Mouse (Mus musculus): ENCODE data around the gene Zdhhc14. TPM values are rescaled to one million over a fixed set of nuclear protein-coding genes. Genes with fewer than 3 reads are reported as not detected.

The Zdhhc14 gene
- polyA plus RNA-seq, 1 experiment: 6.7 TPM

DNA sequence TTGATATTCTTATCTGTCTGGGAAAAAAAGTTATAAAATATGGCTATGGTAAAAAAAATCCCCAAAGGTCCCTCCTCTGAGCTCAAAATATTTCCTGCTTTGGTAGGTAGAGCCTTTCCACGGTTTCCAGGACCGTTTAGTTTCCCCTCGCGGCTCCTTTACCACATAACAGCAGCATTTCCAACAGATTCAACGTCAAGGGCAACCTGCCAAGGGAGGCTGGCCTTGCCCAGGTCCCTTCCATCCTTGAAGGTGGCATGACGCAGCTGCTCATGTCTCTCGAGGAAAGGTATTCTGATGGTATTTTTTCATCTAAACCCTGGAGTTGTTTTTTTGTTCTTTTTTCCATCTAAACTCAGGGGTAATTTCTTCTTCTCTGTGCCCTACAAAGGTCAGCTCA lies 277.4 kb downstream of the Zdhhc14 start:
- peaks cover 7% of the 10 kb centered on the region; the same call in 1 of the 2 replicates for H3K9me3 ChIP-seq (ENCODE audit: control insufficient read depth, low read length)
- H3K4me1 ChIP-seq (ENCODE audit: control insufficient read depth): no peaks in the 10 kb centered on the region
- no peaks in the 10 kb centered on the region for H3K36me3 ChIP-seq (ENCODE audit: control insufficient read depth)
- no peak for TF ChIP-seq TAL1 (IDR thresholded peaks at IDR 0.05; ENCODE audit: low read length)
- no peak for TF ChIP-seq GATA1 (IDR thresholded peaks at IDR 0.05; ENCODE audit: low read length)
- H3K4me3 ChIP-seq (replicated peaks): no peak overlapping the region
- peaks cover 27% of the 10 kb centered on the region for H3K27me3 ChIP-seq (ENCODE audit: control insufficient read depth)

GRCm38 (mm10) chr17:5770265-5771249 lies 278.2 kb downstream of the Zdhhc14 start:
- H3K27me3 ChIP-seq (ENCODE audit: control insufficient read depth): peaks cover 27% of the 10 kb centered on the region
- TF ChIP-seq GATA1 (IDR thresholded peaks at IDR 0.05; ENCODE audit: low read length) (no peak), TAL1 (IDR thresholded peaks at IDR 0.05; ENCODE audit: low read length) (no peak)
- no peaks in the 10 kb centered on the region for H3K36me3 ChIP-seq (ENCODE audit: control insufficient read depth)
- H3K4me1 ChIP-seq (ENCODE audit: control insufficient read depth): no peaks in the 10 kb centered on the region
- peaks cover 8% of the 10 kb centered on the region; the same call in 1 of the 2 replicates for H3K9me3 ChIP-seq (ENCODE audit: control insufficient read depth, low read length)
- no peak overlapping the region for H3K4me3 ChIP-seq (replicated peaks)

- TF ChIP-seq TAL1 (IDR thresholded peaks at IDR 0.05; ENCODE audit: low read length): no peak
- TF ChIP-seq GATA1 (IDR thresholded peaks at IDR 0.05; ENCODE audit: low read length): no peak
- Histone ChIP-seq H3K9me3 (ENCODE audit: control insufficient read depth, low read length) (no peaks in the 10 kb centered on the region), H3K27me3 (ENCODE audit: control insufficient read depth) (no peaks in the 10 kb centered on the region), H3K4me3 (replicated peaks) (no peak overlapping the region), H3K4me1 (ENCODE audit: control insufficient read depth) (no peaks in the 10 kb centered on the region), H3K36me3 (ENCODE audit: control insufficient read depth) (no peaks in the 10 kb centered on the region)
Measured at GRCm38 (mm10) chr17:5780213-5780975, 288.0 kb downstream of the Zdhhc14 start.

GRCm38 (mm10) chr17:5785238-5785637 lies 292.9 kb downstream of the Zdhhc14 start:
- TF ChIP-seq GATA1 (IDR thresholded peaks at IDR 0.05; ENCODE audit: low read length) (no peak), TAL1 (IDR thresholded peaks at IDR 0.05; ENCODE audit: low read length) (no peak)
- Histone ChIP-seq H3K27me3 (ENCODE audit: control insufficient read depth) (no peaks in the 10 kb centered on the region), H3K4me3 (replicated peaks) (no peak overlapping the region)

DNA sequence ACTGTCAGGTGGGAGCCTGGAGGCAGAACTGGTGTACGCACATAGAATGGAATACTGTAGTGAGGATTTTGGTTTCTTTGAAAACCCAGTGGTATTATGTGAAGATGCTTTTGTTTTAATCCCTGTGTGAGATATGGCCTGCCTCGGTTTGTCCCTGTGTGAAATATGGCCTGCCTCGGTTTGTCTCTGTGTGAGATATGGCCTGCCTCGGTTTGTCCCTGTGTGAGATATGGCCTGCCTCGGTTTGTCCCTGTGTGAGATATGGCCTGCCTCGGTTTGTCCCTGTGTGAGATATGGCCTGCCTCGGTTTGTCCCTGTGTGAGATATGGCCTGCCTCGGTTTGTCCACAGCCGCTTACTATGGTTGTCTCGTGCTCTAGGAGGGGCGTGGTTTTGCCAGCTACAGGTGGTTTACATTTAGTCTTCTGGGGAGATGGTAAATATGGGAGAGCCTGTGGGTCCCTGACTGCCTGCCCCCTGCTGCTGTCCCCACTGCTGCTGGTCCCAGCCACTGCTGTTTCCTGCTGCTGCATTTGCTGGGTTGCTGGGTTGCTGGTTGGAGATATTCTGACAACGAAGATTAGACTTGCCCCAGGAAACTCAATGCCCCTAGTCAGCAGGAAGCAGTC lies 299.9 kb downstream of the Zdhhc14 start:
- peaks cover 35% of the 10 kb centered on the region for H3K4me1 ChIP-seq (ENCODE audit: control insufficient read depth)
- no peak overlapping the region for H3K4me3 ChIP-seq (replicated peaks)
- no peaks in the 10 kb centered on the region for H3K36me3 ChIP-seq (ENCODE audit: control insufficient read depth)

More at GRCm38 (mm10) chr17:5785238-5785637, 292.9 kb downstream of the Zdhhc14 start:
- no peaks in the 10 kb centered on the region for H3K36me3 ChIP-seq (ENCODE audit: control insufficient read depth)
- no peaks in the 10 kb centered on the region for H3K9me3 ChIP-seq (ENCODE audit: control insufficient read depth, low read length)
- H3K4me1 ChIP-seq (ENCODE audit: control insufficient read depth): no peaks in the 10 kb centered on the region

GRCm38 (mm10) chr17:5793593-5793992 lies 301.2 kb downstream of the Zdhhc14 start:
- H3K9me3 ChIP-seq (ENCODE audit: control insufficient read depth, low read length): no peaks in the 10 kb centered on the region
- H3K27me3 ChIP-seq (ENCODE audit: control insufficient read depth): no peaks in the 10 kb centered on the region
- no peak for TF ChIP-seq TAL1 (IDR thresholded peaks at IDR 0.05; ENCODE audit: low read length)
- TF ChIP-seq GATA1 (IDR thresholded peaks at IDR 0.05; ENCODE audit: low read length): no peak
- H3K4me3 ChIP-seq (replicated peaks): no peak overlapping the region
- H3K4me1 ChIP-seq (ENCODE audit: control insufficient read depth): peaks cover 48% of the 10 kb centered on the region
- H3K36me3 ChIP-seq (ENCODE audit: control insufficient read depth): no peaks in the 10 kb centered on the region

More for the DNA sequence above, 299.9 kb downstream of the Zdhhc14 start:
- TF ChIP-seq TAL1 (IDR thresholded peaks at IDR 0.05; ENCODE audit: low read length): no peak
- no peak for TF ChIP-seq GATA1 (IDR thresholded peaks at IDR 0.05; ENCODE audit: low read length)
- no peaks in the 10 kb centered on the region for H3K9me3 ChIP-seq (ENCODE audit: control insufficient read depth, low read length)
- no peaks in the 10 kb centered on the region for H3K27me3 ChIP-seq (ENCODE audit: control insufficient read depth)

DNA sequence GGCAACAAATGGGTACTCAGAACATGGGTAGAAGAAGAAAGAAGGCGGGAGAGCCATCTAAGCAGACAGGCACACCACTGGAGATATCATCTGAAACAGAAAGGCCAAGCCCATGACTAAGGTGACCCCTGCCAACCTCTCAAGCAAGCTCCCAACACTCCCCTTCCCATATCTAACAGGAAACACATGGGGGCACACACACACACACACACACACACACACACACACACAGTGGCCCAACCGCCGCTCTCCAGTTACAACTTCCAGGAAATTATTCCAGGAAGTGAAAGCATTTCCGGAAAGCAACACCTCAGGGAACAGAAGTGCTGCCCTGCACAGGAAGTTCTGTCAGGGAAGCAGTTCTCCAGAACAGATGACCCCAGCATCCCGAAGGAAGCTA lies 301.9 kb downstream of the Zdhhc14 start:
- Histone ChIP-seq H3K4me1 (ENCODE audit: control insufficient read depth) (peaks cover 52% of the 10 kb centered on the region), H3K9me3 (ENCODE audit: control insufficient read depth, low read length) (no peaks in the 10 kb centered on the region), H3K36me3 (ENCODE audit: control insufficient read depth) (no peaks in the 10 kb centered on the region), H3K27me3 (ENCODE audit: control insufficient read depth) (no peaks in the 10 kb centered on the region), H3K4me3 (replicated peaks) (no peak overlapping the region)
- TF ChIP-seq TAL1 (IDR thresholded peaks at IDR 0.05; ENCODE audit: low read length): no peak
- TF ChIP-seq GATA1 (IDR thresholded peaks at IDR 0.05; ENCODE audit: low read length): no peak

- Histone ChIP-seq H3K27me3 (ENCODE audit: control insufficient read depth) (no peaks in the 10 kb centered on the region), H3K4me3 (replicated peaks) (no peak overlapping the region), H3K4me1 (ENCODE audit: control insufficient read depth) (peaks cover 59% of the 10 kb centered on the region), H3K36me3 (ENCODE audit: control insufficient read depth) (no peaks in the 10 kb centered on the region), H3K9me3 (ENCODE audit: control insufficient read depth, low read length) (no peaks in the 10 kb centered on the region)
- TF ChIP-seq GATA1 (IDR thresholded peaks at IDR 0.05; ENCODE audit: low read length) (no peak), TAL1 (IDR thresholded peaks at IDR 0.05; ENCODE audit: low read length) (no peak)
Measured at GRCm38 (mm10) chr17:5795369-5795768, 303.0 kb downstream of the Zdhhc14 start.
